Mouse (Mus musculus): ENCODE results near the gene Pik3ip1.

DNA sequence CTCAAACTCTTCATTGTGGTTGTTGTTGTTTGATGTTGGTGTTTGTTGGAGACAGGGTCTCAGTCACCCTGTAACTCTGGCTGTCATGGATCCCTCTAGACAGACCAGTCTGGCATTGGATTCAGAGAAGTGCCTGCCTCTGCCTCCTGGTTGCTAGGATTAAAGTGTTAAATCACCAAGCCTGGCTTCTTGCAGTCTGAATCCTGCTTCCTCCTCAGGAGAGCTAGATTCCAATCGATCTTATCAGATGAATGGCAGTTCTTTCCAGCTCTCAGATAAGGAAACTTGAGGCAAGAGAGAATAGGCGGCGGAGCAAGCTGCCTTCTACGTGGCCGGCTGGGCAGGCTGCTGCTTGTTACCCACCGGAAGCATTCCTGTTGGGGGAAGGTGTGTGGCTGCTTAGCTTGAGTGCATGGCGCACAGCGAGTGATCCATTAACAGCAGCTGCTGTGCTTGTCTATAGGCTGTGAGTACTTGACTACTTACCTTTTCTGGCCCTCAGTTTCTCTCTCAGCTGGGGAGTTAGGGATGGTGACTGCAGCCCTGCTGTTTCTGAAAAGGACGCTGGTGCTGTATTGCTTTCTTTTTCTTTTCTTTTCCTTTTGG, 4.6 kb downstream of the Pik3ip1 start:
- TF ChIP-seq CTCF (IDR thresholded peaks at IDR 0.05) = no peak
- TF ChIP-seq EP300 (IDR thresholded peaks at IDR 0.05) = no peak

All from lung, postnatal 0 days (tissue).